Mouse (Mus musculus) cerebellum, adult 18-20 months (tissue): ENCODE data around the gene Rapgef1.
"Not testable (repeated sequence)": the region's sequence is repeated elsewhere in the genome, so short reads cannot be mapped to it uniquely, and the experiment has no call there.

Source experiments
- DNase-seq, 2 experiments: peaks; one replicate each; pipeline ENCODE4 v3.0.0; 2021

Gene Rapgef1

GRCm38 (mm10) chr2:29747852-29748251 lies 128.3 kb downstream of the Rapgef1 start:
- DNase-seq, result peak; percentile 40 to 44

GRCm38 (mm10) chr2:29748499-29748898 lies 129.0 kb downstream of the Rapgef1 start:
- DNase-seq, result no peak

- no peak for DNase-seq
Observed at GRCm38 (mm10) chr2:29751497-29751896, 132.0 kb downstream of the Rapgef1 start, which contains the start of gene Gm13420. Gene Gm13420, minus strand, starts transcription at chr2:29751685.

- no peak for DNase-seq
Observed at GRCm38 (mm10) chr2:29752397-29752796, 132.9 kb downstream of the Rapgef1 start.

GRCm38 (mm10) chr2:29755693-29756092 lies 136.2 kb downstream of the Rapgef1 start:
- DNase-seq, result no peak

GRCm38 (mm10) chr2:29764831-29765230 lies 145.3 kb downstream of the Rapgef1 start:
- DNase-seq, result peak; percentile 67 to 71

GRCm38 (mm10) chr2:29767976-29768709 lies 148.6 kb downstream of the Rapgef1 start:
- DNase-seq, result no peak

GRCm38 (mm10) chr2:29768901-29769300 lies 149.4 kb downstream of the Rapgef1 start:
- DNase-seq, result no peak

GRCm38 (mm10) chr2:29770162-29770561 lies 150.6 kb downstream of the Rapgef1 start:
- no peak for DNase-seq

GRCm38 (mm10) chr2:29771611-29772461 lies 152.3 kb downstream of the Rapgef1 start:
- no peak for DNase-seq

GRCm38 (mm10) chr2:29773323-29773722 lies 153.8 kb downstream of the Rapgef1 start:
- DNase-seq, result no peak

- DNase-seq, result not testable (repeated sequence)
Observed at GRCm38 (mm10) chr2:29781256-29781655, 161.7 kb downstream of the Rapgef1 start.

GRCm38 (mm10) chr2:29784290-29784689 lies 164.8 kb downstream of the Rapgef1 start:
- DNase-seq, result no peak

- peak; percentile 93 for DNase-seq
Observed at GRCm38 (mm10) chr2:29787104-29787917, 167.8 kb downstream of the Rapgef1 start, which contains the start of gene Coq4. Gene Coq4, plus strand, starts transcription at chr2:29787493.

GRCm38 (mm10) chr2:29787937-29788681 lies 168.6 kb downstream of the Rapgef1 start, which contains the start of gene Trub2:
Gene Trub2, minus strand, starts transcription at chr2:29788502.
- peak; percentile 87 to 90 for DNase-seq
